Mouse (Mus musculus) intestine, embryonic 15.5 days (tissue): ENCODE measurements around the gene Tmem190. TPM values are rescaled to one million over a fixed set of nuclear protein-coding genes. Genes with fewer than 3 reads are reported as not detected.

Experiments used
- ATAC-seq: fragments of 200-750 bp; cut with Nextera tagmentation; 2 replicates; pipeline ENCODE4 v1.8.0; 2017; ENCODE audit warnings: moderate TSS enrichment, moderate library complexity
- H3K27ac ChIP-seq: fragments of 300-500 bp; sonication (generic); 2 replicates; pipeline ENCODE4 v1.5.1; 2015; ENCODE audit warnings: mild to moderate bottlenecking, inconsistent platforms
- H3K27me3 ChIP-seq: fragments of 300-500 bp; sonication (generic); replicated peaks from 2 replicates; pipeline ENCODE4 v1.6.1; 2015; ENCODE audit warnings: inconsistent platforms
- H3K36me3 ChIP-seq: fragments of 300-500 bp; sonication (generic); 2 replicates; pipeline ENCODE4 v1.6.1; 2015; ENCODE audit warnings: inconsistent platforms
- H3K4me1 ChIP-seq: fragments of 300-500 bp; sonication (generic); replicated peaks from 2 replicates; pipeline ENCODE4 v1.6.1; 2015; ENCODE audit warnings: inconsistent platforms
- H3K4me2 ChIP-seq: fragments of 300-500 bp; sonication (generic); replicated peaks from 2 replicates; pipeline ENCODE4 v1.6.1; 2015; ENCODE audit warnings: mild to moderate bottlenecking, inconsistent platforms
- H3K4me3 ChIP-seq: fragments of 300-500 bp; sonication (generic); replicated peaks from 2 replicates; pipeline ENCODE4 v1.5.1; 2015; ENCODE audit warnings: inconsistent platforms
- H3K9ac ChIP-seq: fragments of 300-500 bp; sonication (generic); 2 replicates; pipeline ENCODE4 v1.6.1; 2015; ENCODE audit warnings: inconsistent platforms
- H3K9me3 ChIP-seq: fragments of 300-500 bp; sonication (generic); 2 replicates; pipeline ENCODE4 v1.6.1; 2016; ENCODE audit warnings: inconsistent platforms
- WGBS: fragments of 180-500 bp; shearing (Covaris S2); methylation state at CpG from one replicate; pipeline ENCODE4 v1.1.7; 2015; 5-methylcytosine and 5-hydroxymethylcytosine counted together
- polyA plus RNA-seq: library from polyadenylated mRNA; unstranded; fragments of >200 nt; fragmentation: Nextera tagmentation; extraction: Ambion mirVana; gene quantifications from 2 replicates; pipeline ENCODE4 v1.2.1, GENCODE M21; 2015

Tmem190 gene
- polyA plus RNA-seq, 1 experiment from 2014 or later = 1.1 TPM

DNA sequence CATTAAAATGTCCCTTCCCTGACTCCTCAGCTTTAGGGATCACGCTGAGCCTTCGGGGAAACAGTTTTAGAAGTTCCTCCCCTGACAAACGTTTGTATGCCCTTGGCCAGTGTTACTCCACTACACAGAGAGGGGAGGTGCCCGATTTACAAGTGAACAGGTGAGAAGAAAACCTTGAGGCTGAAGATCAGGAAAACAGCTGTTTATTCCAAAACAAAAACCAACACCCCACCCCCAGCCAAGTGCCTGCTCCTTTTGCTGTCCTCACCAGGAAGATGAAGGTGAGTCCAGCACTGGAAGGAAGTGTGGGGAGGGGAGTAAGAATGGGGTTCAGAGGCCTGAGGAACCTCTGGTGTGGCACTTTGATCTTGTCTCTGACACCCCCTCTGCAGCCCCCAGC, 42.6 kb downstream of the Tmem190 start:
- WGBS = 47% methylated on average over 4 of the region's 4 CpGs
- no peak overlapping the region for H3K4me2 ChIP-seq
- H3K36me3 ChIP-seq = no peaks in the 10 kb centered on the region
- H3K27me3 ChIP-seq = peaks cover 9% of the 10 kb centered on the region
- ATAC-seq = no peak
- no peak overlapping the region for H3K27ac ChIP-seq
- H3K9me3 ChIP-seq = no peaks in the 10 kb centered on the region
- H3K4me1 ChIP-seq = 0 out of 2 replicates have a peak, but pooled peaks cover 3% of the 10 kb centered on the region
- no peak overlapping the region for H3K9ac ChIP-seq
- H3K4me3 ChIP-seq = no peak overlapping the region

DNA sequence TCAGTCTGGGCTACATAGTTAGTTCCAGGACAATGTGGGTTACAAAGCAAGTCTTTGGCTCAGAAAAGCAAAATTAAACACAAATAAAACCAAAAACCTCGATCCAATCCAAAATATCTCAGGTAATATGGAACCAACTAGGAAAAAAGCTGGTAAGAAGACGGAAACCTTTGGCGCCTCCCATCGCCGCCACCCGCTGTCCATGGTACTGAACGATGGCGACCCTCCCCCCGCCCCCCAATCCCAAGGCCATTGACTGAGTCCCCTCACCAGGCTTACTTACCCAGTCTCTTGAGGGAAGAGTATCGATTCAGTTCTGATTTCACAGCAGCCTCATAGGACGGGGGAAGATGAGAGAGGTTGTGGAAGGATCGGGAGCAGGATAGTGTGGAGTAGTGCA, 47.7 kb downstream of the Tmem190 start:
- Histone ChIP-seq H3K4me1 (no peaks in the 10 kb centered on the region), H3K27ac (no peak overlapping the region), H3K4me3 (no peak overlapping the region), H3K36me3 (no peaks in the 10 kb centered on the region), H3K4me2 (no peak overlapping the region), H3K9ac (no peak overlapping the region), H3K27me3 (peaks cover 37% of the 10 kb centered on the region), H3K9me3 (no peaks in the 10 kb centered on the region)
- ATAC-seq = no peak
- 3% methylated on average over 12 of the region's 12 CpGs for WGBS

Other genes starting within 250 kb of the Tmem190 start
- gene Syt5, start 235.4 kb upstream of the Tmem190 start, polyA plus RNA-seq = 7.3 and 7.7 TPM in 2 replicates
- gene Ptprh, start 178.9 kb upstream of the Tmem190 start, polyA plus RNA-seq = 1.1 and 1.6 TPM in 2 replicates
- 9.1 and 11.7 TPM in 2 replicates for gene Tmem86b, start 151.5 kb upstream of the Tmem190 start, polyA plus RNA-seq
- gene Ppp6r1, start 123.9 kb upstream of the Tmem190 start, polyA plus RNA-seq = 8.1 and 9.0 TPM in 2 replicates
- 92.4 and 98.2 TPM in 2 replicates for gene Hspbp1, start 97.9 kb upstream of the Tmem190 start, polyA plus RNA-seq
- 0.63 and 1.1 TPM in 2 replicates for gene Brsk1, start 92.3 kb upstream of the Tmem190 start, polyA plus RNA-seq
- 2.2 and 3.6 TPM in 2 replicates for gene Tmem150b, start 57.7 kb upstream of the Tmem190 start, polyA plus RNA-seq
- gene Kmt5c, start 42.8 kb upstream of the Tmem190 start, polyA plus RNA-seq = 63.7 and 66.8 TPM in 2 replicates
- gene Cox6b2, start 29.8 kb upstream of the Tmem190 start, polyA plus RNA-seq = 45.5 and 53.0 TPM in 2 replicates
- not detected in 2 replicates for gene Fam71e2, start 11.6 kb upstream of the Tmem190 start, polyA plus RNA-seq
- gene Il11, start 78 bp upstream of the Tmem190 start, polyA plus RNA-seq = 0.14 and 0.24 TPM in 2 replicates
- gene Tmem238, start 6.7 kb downstream of the Tmem190 start, polyA plus RNA-seq = 40.4 and 40.6 TPM in 2 replicates
- gene Rpl28, start 9.9 kb downstream of the Tmem190 start, polyA plus RNA-seq = 328 and 339 TPM in 2 replicates
- gene Ube2s, start 29.7 kb downstream of the Tmem190 start, polyA plus RNA-seq = 303 and 321 TPM in 2 replicates
- gene Shisa7, start 61.8 kb downstream of the Tmem190 start, polyA plus RNA-seq = 0.21 and 0.27 TPM in 2 replicates
- 9.7 and 15.5 TPM in 2 replicates for gene Isoc2b, start 87.3 kb downstream of the Tmem190 start, polyA plus RNA-seq
- 0.68 and 1.0 TPM in 2 replicates for gene Isoc2a, start 94.2 kb downstream of the Tmem190 start, polyA plus RNA-seq
- not detected in 2 replicates for gene Gm36210, start 123.6 kb downstream of the Tmem190 start, polyA plus RNA-seq
- gene Zfp628, start 132.3 kb downstream of the Tmem190 start, polyA plus RNA-seq = 2.9 and 3.4 TPM in 2 replicates
- 3.0 and 3.5 TPM in 2 replicates for gene Nat14, start 139.1 kb downstream of the Tmem190 start, polyA plus RNA-seq
- 2.7 and 3.5 TPM in 2 replicates for gene Ssc5d, start 142.8 kb downstream of the Tmem190 start, polyA plus RNA-seq
- gene Sbk2, start 181.5 kb downstream of the Tmem190 start, polyA plus RNA-seq = 0.23 and 0.39 TPM in 2 replicates
- gene Sbk3, start 188.2 kb downstream of the Tmem190 start, polyA plus RNA-seq = not detected in 2 replicates
- 22.2 and 24.6 TPM in 2 replicates for gene Zfp579, start 213.2 kb downstream of the Tmem190 start, polyA plus RNA-seq
- 20.2 and 21.4 TPM in 2 replicates for gene Zfp524, start 231.5 kb downstream of the Tmem190 start, polyA plus RNA-seq
- gene Fiz1, start 231.8 kb downstream of the Tmem190 start, polyA plus RNA-seq = 37.0 and 38.5 TPM in 2 replicates
- 1.6 TPM in 2 replicates for gene Gm44973, start 232.6 kb downstream of the Tmem190 start, polyA plus RNA-seq
- 5.5 and 5.6 TPM in 2 replicates for gene Zfp865, start 237.4 kb downstream of the Tmem190 start, polyA plus RNA-seq
- 13.4 TPM in 2 replicates for gene Ccdc106, start 237.6 kb downstream of the Tmem190 start, polyA plus RNA-seq